ENCODE assay signal across 24 mouse cellular contexts in genomic region chr19:53764688-53765478, GRCm38 (mm10).
"Had no signal": no experiment of that assay in that cellular context is flagged by ENCODE, and none has a peak within 500 bp of the region (broad histone marks: within the 10 kb centered on the region; RNA-seq: fewer than 3 reads in every experiment).

No protein-coding gene starts in this region.

- H3K27me3 ChIP-seq: heart, embryonic 13.5 days; heart, embryonic 15.5 days; hindbrain, embryonic 13.5 days; hindbrain, embryonic 15.5 days; kidney, embryonic 15.5 days; limb, embryonic 12.5 days; liver, embryonic 13.5 days; liver, embryonic 15.5 days had no signal

- H3K4me3 ChIP-seq: heart, adult 2 months; heart, embryonic 13.5 days; heart, embryonic 15.5 days; hindbrain, embryonic 13.5 days; hindbrain, embryonic 15.5 days; kidney, embryonic 15.5 days; limb, embryonic 12.5 days; liver, embryonic 13.5 days; liver, embryonic 15.5 days had no signal

- DNase-seq: gastrocnemius, postnatal 14 days; gastrocnemius, postnatal 36 days; heart, adult 2 months; heart, postnatal 14 days; heart, postnatal 36 days; kidney, adult 11 months; kidney, adult 2 months; kidney, adult 9 months; kidney, postnatal 14 days; kidney, postnatal 36 days; layer of hippocampus, adult 9-11 months; layer of hippocampus, postnatal 36 days; left cerebral cortex, postnatal 4 days; liver; liver, embryonic 13.5 days had no signal

- H3K4me1 ChIP-seq: hindbrain, embryonic 13.5 days; limb, embryonic 12.5 days had no signal

- H3K9ac ChIP-seq: heart, embryonic 13.5 days; heart, embryonic 15.5 days; hindbrain, embryonic 13.5 days; hindbrain, embryonic 15.5 days; kidney, embryonic 15.5 days; limb, embryonic 12.5 days; liver, embryonic 13.5 days; liver, embryonic 15.5 days had no signal

- H3K36me3 ChIP-seq: heart, embryonic 13.5 days; heart, embryonic 15.5 days; hindbrain, embryonic 13.5 days; hindbrain, embryonic 15.5 days; kidney, embryonic 15.5 days; limb, embryonic 12.5 days; liver, embryonic 13.5 days; liver, embryonic 15.5 days had no signal

- H3K27ac ChIP-seq: heart, adult 2 months; heart, embryonic 13.5 days; heart, embryonic 15.5 days; hindbrain, embryonic 13.5 days; hindbrain, embryonic 15.5 days; hindbrain, postnatal 0 days; kidney, embryonic 15.5 days; kidney, postnatal 0 days; limb, embryonic 12.5 days; liver, embryonic 13.5 days; liver, embryonic 15.5 days had no signal

- H3K9me3 ChIP-seq: heart, embryonic 15.5 days; hindbrain, embryonic 13.5 days; hindbrain, embryonic 15.5 days; kidney, embryonic 15.5 days; liver, embryonic 13.5 days; liver, embryonic 15.5 days had no signal
